Mouse (Mus musculus) bone marrow macrophage, adult 2 months (primary cell): ENCODE measurements at regions not wholly inside any gene's neighbourhood (a gene's known extent, or its start where the extent isn't known, plus 50 kb on each side); places are given as distances from the start of the nearest gene placed in this dataset.

Experiments
- CTCF ChIP-seq: IDR thresholded peaks from 2 replicates; pipeline ENCODE4 v1.5.1; 2012; ENCODE audit warnings: low read depth, mild to moderate bottlenecking, low read length, moderate library complexity
- POLR2A ChIP-seq: IDR thresholded peaks from 2 replicates; pipeline ENCODE4 v1.6.1; 2012; ENCODE audit warnings: mild to moderate bottlenecking, low read depth, low read length, borderline replicate concordance

GRCm38 (mm10) chr3:58163806-58164205, 250.7 kb upstream of the Tsc22d2 start:
- TF ChIP-seq CTCF (peak; percentile 44; the same call in 1 of the 2 replicates), POLR2A (no peak)
